Mouse (Mus musculus) midbrain, embryonic 14.5 days (tissue): Measurements from ENCODE around the gene Sf3b3. TPM values are rescaled to one million over a fixed set of nuclear protein-coding genes. Genes with fewer than 3 reads are reported as not detected.
A peak's percentile ranks its signal among the peaks of the same experiment; 100 is the strongest.

Experiments
- ATAC-seq: fragments of 200-750 bp; cut with Nextera tagmentation; 2 replicates; pipeline ENCODE4 v1.8.0; 2017; ENCODE audit warnings: moderate number of reproducible peaks, moderate library complexity; ENCODE audit not compliant: low FRiP score, low TSS enrichment
- DNase-seq: peaks from one replicate; pipeline ENCODE4 v3.0.0-alpha.2; 2015
- H3K27ac ChIP-seq: fragments of 300-500 bp; sonication (generic); replicated peaks from 2 replicates; pipeline ENCODE4 v1.5.1; 2014; ENCODE audit warnings: mild to moderate bottlenecking, low read depth, low read length, moderate library complexity
- H3K27me3 ChIP-seq: fragments of 300-500 bp; sonication (generic); 2 replicates; pipeline ENCODE4 v1.6.1; 2014; ENCODE audit warnings: low read length, control low read depth, mixed read lengths; ENCODE audit not compliant: control insufficient read depth, insufficient read depth
- H3K36me3 ChIP-seq: fragments of 300-500 bp; sonication (generic); 2 replicates; pipeline ENCODE4 v1.6.1; 2014; ENCODE audit warnings: low read length, control low read depth; ENCODE audit not compliant: control insufficient read depth, insufficient read depth
- H3K4me1 ChIP-seq: fragments of 300-500 bp; sonication (generic); 2 replicates; pipeline ENCODE4 v1.6.1; 2014; ENCODE audit warnings: mild to moderate bottlenecking, antibody characterized with exemption, low read length, control low read depth; ENCODE audit not compliant: control insufficient read depth, insufficient read depth
- H3K4me2 ChIP-seq: fragments of 300-500 bp; sonication (generic); 2 replicates; pipeline ENCODE4 v1.6.1; 2014; ENCODE audit warnings: mild to moderate bottlenecking, low read length, moderate library complexity
- H3K4me3 ChIP-seq: fragments of 300-500 bp; sonication (generic); replicated peaks from 2 replicates; pipeline ENCODE4 v1.5.1; 2014; ENCODE audit warnings: low read depth, low read length
- H3K9ac ChIP-seq: fragments of 300-500 bp; sonication (generic); replicated peaks from 2 replicates; pipeline ENCODE4 v1.6.1; 2014; ENCODE audit warnings: mild to moderate bottlenecking, low read length, moderate library complexity
- H3K9me3 ChIP-seq: fragments of 300-500 bp; sonication (generic); 2 replicates; pipeline ENCODE4 v1.6.1; 2016; ENCODE audit warnings: low read length, control low read depth, mixed read lengths; ENCODE audit not compliant: control insufficient read depth
- WGBS: fragments of 180-500 bp; shearing (Covaris S2); extraction: QIAGEN DNeasy Blood & Tissue Kit; methylation state at CpG from one replicate; pipeline ENCODE4 v1.1.7; 2014; 5-methylcytosine and 5-hydroxymethylcytosine counted together
- polyA plus RNA-seq: library from polyadenylated mRNA; unstranded; fragments of >200 nt; fragmentation: Nextera tagmentation; extraction: Ambion mirVana; gene quantifications from 2 replicates; pipeline ENCODE4 v1.2.1, GENCODE M21; 2014

Sf3b3 gene
- polyA plus RNA-seq, 1 experiment from 2014 or later: 114 TPM

- H3K9ac ChIP-seq: no peak overlapping the region
- peaks cover 9% of the 10 kb centered on the region for H3K4me1 ChIP-seq
- WGBS: 97% methylated on average over 3 of the region's 3 CpGs
- H3K27me3 ChIP-seq: no peaks in the 10 kb centered on the region
- DNase-seq (peak; percentile 3), ATAC-seq (no peak)
- H3K4me3 ChIP-seq: no peak overlapping the region
- H3K27ac ChIP-seq: no peak overlapping the region
- H3K36me3 ChIP-seq: peaks cover 73% of the 10 kb centered on the region
- no peaks in the 10 kb centered on the region for H3K9me3 ChIP-seq
- no peak overlapping the region for H3K4me2 ChIP-seq
Observed at GRCm38 (mm10) chr8:110842012-110842574, 4.5 kb downstream of the Sf3b3 start.

GRCm38 (mm10) chr8:110831956-110832355 is 14.6 kb downstream of the Sf3b3 start:
- no peak for ATAC-seq
- no peak overlapping the region for H3K27ac ChIP-seq
- no peak for DNase-seq
- no peak overlapping the region for H3K4me2 ChIP-seq
- no peak overlapping the region for H3K9ac ChIP-seq
- WGBS: 95% methylated on average over 3 of the region's 3 CpGs
- no peaks in the 10 kb centered on the region for H3K4me1 ChIP-seq
- no peaks in the 10 kb centered on the region for H3K9me3 ChIP-seq
- H3K27me3 ChIP-seq: no peaks in the 10 kb centered on the region
- peaks cover 96% of the 10 kb centered on the region for H3K36me3 ChIP-seq
- H3K4me3 ChIP-seq: no peak overlapping the region

- H3K36me3 ChIP-seq: peaks cover 97% of the 10 kb centered on the region
- H3K4me1 ChIP-seq: no peaks in the 10 kb centered on the region
- H3K27ac ChIP-seq: no peak overlapping the region
- WGBS: 90% methylated on average over 3 of the region's 3 CpGs
- no peak overlapping the region for H3K9ac ChIP-seq
- no peak overlapping the region for H3K4me3 ChIP-seq
- DNase-seq (no peak), ATAC-seq (no peak)
- no peak overlapping the region for H3K4me2 ChIP-seq
- no peaks in the 10 kb centered on the region for H3K27me3 ChIP-seq
- no peaks in the 10 kb centered on the region for H3K9me3 ChIP-seq
Observed at GRCm38 (mm10) chr8:110828511-110828910, 18.1 kb downstream of the Sf3b3 start.

- no peak for DNase-seq
- no peak overlapping the region for H3K4me2 ChIP-seq
- ATAC-seq: no peak
- H3K27ac ChIP-seq: no peak overlapping the region
- no peaks in the 10 kb centered on the region for H3K4me1 ChIP-seq
- no peak overlapping the region for H3K9ac ChIP-seq
- no peaks in the 10 kb centered on the region for H3K27me3 ChIP-seq
- peaks cover 100% of the 10 kb centered on the region for H3K36me3 ChIP-seq
- H3K4me3 ChIP-seq: no peak overlapping the region
- no peaks in the 10 kb centered on the region for H3K9me3 ChIP-seq
- WGBS: 88% methylated on average over 1 of the region's 1 CpGs
Observed at GRCm38 (mm10) chr8:110824861-110825260, 21.7 kb downstream of the Sf3b3 start.

- ATAC-seq: no peak
- Histone ChIP-seq H3K4me2 (no peak overlapping the region), H3K9ac (no peak overlapping the region), H3K27me3 (no peaks in the 10 kb centered on the region), H3K36me3 (peaks cover 100% of the 10 kb centered on the region), H3K4me1 (no peaks in the 10 kb centered on the region), H3K9me3 (no peaks in the 10 kb centered on the region), H3K27ac (no peak overlapping the region), H3K4me3 (no peak overlapping the region)
- 90% methylated on average over 3 of the region's 3 CpGs for whole genome bisulfite sequencing
- DNase-seq: no peak
Observed at GRCm38 (mm10) chr8:110821960-110822359, 24.6 kb downstream of the Sf3b3 start.

GRCm38 (mm10) chr8:110820257-110820656 is 26.3 kb downstream of the Sf3b3 start:
- WGBS: 96% methylated on average over 2 of the region's 2 CpGs

GRCm38 (mm10) chr8:110818593-110818992 is 28.0 kb downstream of the Sf3b3 start:
- H3K9me3 ChIP-seq: no peaks in the 10 kb centered on the region
- H3K27ac ChIP-seq: no peak overlapping the region
- no peak for ATAC-seq
- WGBS: 88% methylated on average over 3 of the region's 3 CpGs
- no peak overlapping the region for H3K9ac ChIP-seq
- H3K36me3 ChIP-seq: peaks cover 100% of the 10 kb centered on the region
- peak; percentile 20 for DNase-seq
- H3K4me2 ChIP-seq: no peak overlapping the region
- H3K27me3 ChIP-seq: no peaks in the 10 kb centered on the region
- no peak overlapping the region for H3K4me3 ChIP-seq
- no peaks in the 10 kb centered on the region for H3K4me1 ChIP-seq

More at GRCm38 (mm10) chr8:110820257-110820656, 26.3 kb downstream of the Sf3b3 start:
- Histone ChIP-seq H3K9me3 (no peaks in the 10 kb centered on the region), H3K36me3 (peaks cover 100% of the 10 kb centered on the region), H3K9ac (no peak overlapping the region), H3K4me3 (no peak overlapping the region), H3K27ac (no peak overlapping the region), H3K4me2 (no peak overlapping the region), H3K27me3 (no peaks in the 10 kb centered on the region), H3K4me1 (no peaks in the 10 kb centered on the region)
- DNase-seq: no peak
- no peak for ATAC-seq

GRCm38 (mm10) chr8:110816990-110817389 is 29.6 kb downstream of the Sf3b3 start:
- Histone ChIP-seq H3K9me3 (no peaks in the 10 kb centered on the region), H3K9ac (no peak overlapping the region), H3K36me3 (peaks cover 100% of the 10 kb centered on the region), H3K27me3 (no peaks in the 10 kb centered on the region), H3K4me3 (no peak overlapping the region), H3K4me2 (no peak overlapping the region), H3K4me1 (no peaks in the 10 kb centered on the region), H3K27ac (no peak overlapping the region)
- no peak for DNase-seq
- 98% methylated on average over 1 of the region's 1 CpGs for WGBS
- ATAC-seq: no peak

GRCm38 (mm10) chr8:110815308-110815707 is 31.3 kb downstream of the Sf3b3 start:
- no peaks in the 10 kb centered on the region for H3K9me3 ChIP-seq
- H3K9ac ChIP-seq: no peak overlapping the region
- H3K4me2 ChIP-seq: no peak overlapping the region
- H3K4me3 ChIP-seq: no peak overlapping the region
- H3K27me3 ChIP-seq: no peaks in the 10 kb centered on the region
- H3K27ac ChIP-seq: no peak overlapping the region
- ATAC-seq (no peak), DNase-seq (no peak)
- H3K36me3 ChIP-seq: peaks cover 100% of the 10 kb centered on the region
- no peaks in the 10 kb centered on the region for H3K4me1 ChIP-seq
- WGBS: 69% methylated on average over 3 of the region's 3 CpGs
